Mouse (Mus musculus) embryonic facial prominence, embryonic 15.5 days (tissue): Measurements from ENCODE around the gene Cyp2r1. TPM values are rescaled to one million over a fixed set of nuclear protein-coding genes. Genes with fewer than 3 reads are reported as not detected.

Source experiments
- polyA plus RNA-seq: library from polyadenylated mRNA; unstranded; fragments of >200 nt; fragmentation: Nextera tagmentation; extraction: Ambion mirVana; gene quantifications from 2 replicates; pipeline ENCODE4 v1.2.1, GENCODE M21; 2015

The Cyp2r1 gene
- polyA plus RNA-seq, 1 experiment from 2014 or later = 2.0 TPM

Other genes starting within 250 kb of the Cyp2r1 start
- 3.9 and 4.5 TPM in 2 replicates for gene Pde3b, start 147.7 kb downstream of the Cyp2r1 start, polyA plus RNA-seq
- gene Calca, start 73.4 kb upstream of the Cyp2r1 start, polyA plus RNA-seq = 11.2 and 11.6 TPM in 2 replicates
- gene Calcb, start 155.7 kb upstream of the Cyp2r1 start, polyA plus RNA-seq = 2.2 and 2.3 TPM in 2 replicates
- 13.6 and 14.7 TPM in 2 replicates for gene Insc, start 180.7 kb upstream of the Cyp2r1 start, polyA plus RNA-seq